Mouse (Mus musculus) embryonic fibroblast, embryonic 13.5 days (primary cell): ENCODE measurements at regions not wholly inside any gene's neighbourhood (a gene's known extent, or its start where the extent isn't known, plus 50 kb on each side); places are given as distances from the start of the nearest gene placed in this dataset.

ENCODE experiments used
- CTCF ChIP-seq: IDR thresholded peaks from 2 replicates; pipeline ENCODE4 v1.5.1; 2011; ENCODE audit warnings: mild to moderate bottlenecking, control low read depth, low read length, moderate library complexity, borderline replicate concordance; ENCODE audit not compliant: insufficient read depth
- POLR2A ChIP-seq: IDR thresholded peaks from 2 replicates; pipeline ENCODE4 v1.6.1; 2011; ENCODE audit warnings: low read depth, mild to moderate bottlenecking, control low read depth, low read length, moderate library complexity

- TF ChIP-seq CTCF (no peak), POLR2A (no peak)
These were observed 168.3 kb downstream of the Gm45692 start for GRCm38 (mm10) chr8:26287665-26288064.
